Mouse (Mus musculus): ENCODE data around the gene Rtn3. TPM values are rescaled to one million over a fixed set of nuclear protein-coding genes. Genes with fewer than 3 reads are reported as not detected.

The Rtn3 gene
- polyA plus RNA-seq, 1 experiment from 2014 or later, result 672 TPM

- Histone ChIP-seq H3K4me3 (no peak overlapping the region), H3K4me1 (replicated peaks) (peaks cover 12% of the 10 kb centered on the region), H3K9me3 (no peaks in the 10 kb centered on the region), H3K4me2 (no peak overlapping the region), H3K27me3 (no peaks in the 10 kb centered on the region), H3K36me3 (peaks cover 38% of the 10 kb centered on the region), H3K9ac (no peak overlapping the region), H3K27ac (replicated peaks) (no peak overlapping the region)
- 74% methylated on average over 5 of the region's 5 CpGs for WGBS
- peak; percentile 39; the same call in 1 of the 2 replicates for ATAC-seq (ENCODE audit: low FRiP score, low read depth)
Observed at GRCm38 (mm10) chr19:7436061-7436970, 46.8 kb downstream of the Rtn3 start.

- Histone ChIP-seq H3K4me3 (no peak overlapping the region), H3K27ac (replicated peaks) (no peak overlapping the region), H3K9ac (no peak overlapping the region), H3K4me2 (no peak overlapping the region), H3K4me1 (replicated peaks) (peaks cover 3% of the 10 kb centered on the region; the same call in 1 of the 2 replicates), H3K9me3 (no peaks in the 10 kb centered on the region), H3K36me3 (peaks cover 50% of the 10 kb centered on the region), H3K27me3 (no peaks in the 10 kb centered on the region)
- ATAC-seq (ENCODE audit: low FRiP score, low read depth), result no peak
- 82% methylated on average over 2 of the region's 2 CpGs for WGBS
Observed at GRCm38 (mm10) chr19:7434887-7435286, 48.2 kb downstream of the Rtn3 start.

GRCm38 (mm10) chr19:7425398-7425775 lies 57.7 kb downstream of the Rtn3 start:
- H3K4me3 ChIP-seq, result no peak overlapping the region
- H3K36me3 ChIP-seq, result peaks cover 49% of the 10 kb centered on the region
- H3K9ac ChIP-seq, result no peak overlapping the region
- 47% methylated on average over 3 of the region's 3 CpGs for WGBS
- no peaks in the 10 kb centered on the region for H3K27me3 ChIP-seq
- ATAC-seq (ENCODE audit: low FRiP score, low read depth), result no peak
- peaks cover 51% of the 10 kb centered on the region for H3K4me1 ChIP-seq (replicated peaks)
- no peak overlapping the region for H3K4me2 ChIP-seq
- H3K9me3 ChIP-seq, result no peaks in the 10 kb centered on the region
- no peak overlapping the region for H3K27ac ChIP-seq (replicated peaks)

- H3K9me3 ChIP-seq, result no peaks in the 10 kb centered on the region
- peaks cover 57% of the 10 kb centered on the region for H3K4me1 ChIP-seq (replicated peaks)
- peak overlapping the region; percentile 93 for H3K4me2 ChIP-seq
- H3K36me3 ChIP-seq, result peaks cover 47% of the 10 kb centered on the region
- H3K27me3 ChIP-seq, result no peaks in the 10 kb centered on the region
- H3K4me3 ChIP-seq, result peak overlapping the region; percentile 34; the same call in 1 of the 2 replicates
- WGBS, result 51% methylated on average over 8 of the region's 8 CpGs
- H3K9ac ChIP-seq, result peak overlapping the region; percentile 5; the same call in 1 of the 2 replicates
- no peak for ATAC-seq (ENCODE audit: low FRiP score, low read depth)
- H3K27ac ChIP-seq (replicated peaks), result peak overlapping the region; percentile 86
Observed at GRCm38 (mm10) chr19:7424590-7425397, 58.3 kb downstream of the Rtn3 start.

GRCm38 (mm10) chr19:7424131-7424530 lies 59.0 kb downstream of the Rtn3 start:
- WGBS, result 44% methylated on average over 7 of the region's 7 CpGs
- peaks cover 41% of the 10 kb centered on the region for H3K36me3 ChIP-seq

GRCm38 (mm10) chr19:7423656-7424030 lies 59.4 kb downstream of the Rtn3 start:
- 17% methylated on average over 16 of the region's 16 CpGs for WGBS
- no peak; the same call in 1 of the 2 replicates for ATAC-seq (ENCODE audit: low FRiP score, low read depth)
- Histone ChIP-seq H3K9me3 (no peaks in the 10 kb centered on the region), H3K27ac (replicated peaks) (peak overlapping the region; percentile 86), H3K4me3 (peak overlapping the region; percentile 34), H3K27me3 (no peaks in the 10 kb centered on the region), H3K4me1 (replicated peaks) (peaks cover 68% of the 10 kb centered on the region), H3K4me2 (peak overlapping the region; percentile 93), H3K36me3 (peaks cover 37% of the 10 kb centered on the region), H3K9ac (peak overlapping the region; percentile 55)

More at GRCm38 (mm10) chr19:7424131-7424530, 59.0 kb downstream of the Rtn3 start:
- Histone ChIP-seq H3K9ac (peak overlapping the region; percentile 55; the same call in 1 of the 2 replicates), H3K4me2 (peak overlapping the region; percentile 93), H3K27ac (replicated peaks) (peak overlapping the region; percentile 86), H3K4me1 (replicated peaks) (peaks cover 64% of the 10 kb centered on the region), H3K27me3 (no peaks in the 10 kb centered on the region), H3K4me3 (peak overlapping the region; percentile 34), H3K9me3 (no peaks in the 10 kb centered on the region)
- ATAC-seq (ENCODE audit: low FRiP score, low read depth), result no peak

- Histone ChIP-seq H3K9ac (peak overlapping the region; percentile 55), H3K27ac (replicated peaks) (peak overlapping the region; percentile 86), H3K27me3 (no peaks in the 10 kb centered on the region), H3K9me3 (no peaks in the 10 kb centered on the region), H3K4me2 (peak overlapping the region; percentile 93), H3K36me3 (peaks cover 32% of the 10 kb centered on the region), H3K4me3 (peak overlapping the region; percentile 34), H3K4me1 (replicated peaks) (peaks cover 68% of the 10 kb centered on the region)
- peak; percentile 77 for ATAC-seq (ENCODE audit: low FRiP score, low read depth)
- WGBS, result 6% methylated on average over 51 of the region's 51 CpGs
Observed at GRCm38 (mm10) chr19:7423028-7423655, 59.9 kb downstream of the Rtn3 start.

- no peaks in the 10 kb centered on the region for H3K27me3 ChIP-seq
- H3K4me3 ChIP-seq, result peak overlapping the region; percentile 34
- peak overlapping the region; percentile 55 for H3K9ac ChIP-seq
- peaks cover 68% of the 10 kb centered on the region for H3K4me1 ChIP-seq (replicated peaks)
- H3K36me3 ChIP-seq, result peaks cover 27% of the 10 kb centered on the region
- H3K4me2 ChIP-seq, result peak overlapping the region; percentile 93
- 13% methylated on average over 29 of the region's 35 CpGs for WGBS
- H3K9me3 ChIP-seq, result no peaks in the 10 kb centered on the region
- no peak for ATAC-seq (ENCODE audit: low FRiP score, low read depth)
- H3K27ac ChIP-seq (replicated peaks), result peak overlapping the region; percentile 86
Observed at GRCm38 (mm10) chr19:7422656-7423027, 60.4 kb downstream of the Rtn3 start.

- H3K4me2 ChIP-seq, result peak overlapping the region; percentile 93
- H3K4me3 ChIP-seq, result peak overlapping the region; percentile 34
- H3K27ac ChIP-seq (replicated peaks), result peak overlapping the region; percentile 86
- H3K27me3 ChIP-seq, result no peaks in the 10 kb centered on the region
- H3K9ac ChIP-seq, result peak overlapping the region; percentile 55
- H3K36me3 ChIP-seq, result peaks cover 19% of the 10 kb centered on the region
- peak; percentile 27 for ATAC-seq (ENCODE audit: low FRiP score, low read depth)
- H3K4me1 ChIP-seq (replicated peaks), result peaks cover 68% of the 10 kb centered on the region
- 10% methylated on average over 40 of the region's 48 CpGs for WGBS
- H3K9me3 ChIP-seq, result no peaks in the 10 kb centered on the region
Observed at GRCm38 (mm10) chr19:7421602-7422591, 61.2 kb downstream of the Rtn3 start.

- Histone ChIP-seq H3K27me3 (no peaks in the 10 kb centered on the region), H3K4me1 (replicated peaks) (peaks cover 75% of the 10 kb centered on the region), H3K4me3 (no peak overlapping the region), H3K9ac (peak overlapping the region; percentile 31), H3K36me3 (peaks cover 11% of the 10 kb centered on the region), H3K4me2 (peak overlapping the region; percentile 93), H3K27ac (replicated peaks) (peak overlapping the region; percentile 86), H3K9me3 (no peaks in the 10 kb centered on the region)
- WGBS, result 33% methylated on average over 27 of the region's 27 CpGs
- no peak for ATAC-seq (ENCODE audit: low FRiP score, low read depth)
Observed at GRCm38 (mm10) chr19:7420841-7421601, 62.1 kb downstream of the Rtn3 start.
